Mouse (Mus musculus) lung, embryonic 14.5 days (tissue): ENCODE data around the gene Tfpt. TPM values are rescaled to one million over a fixed set of nuclear protein-coding genes. Genes with fewer than 3 reads are reported as not detected.

ENCODE experiments used
- ATAC-seq: fragments of 200-750 bp; cut with Nextera tagmentation; 2 replicates; pipeline ENCODE4 v1.8.0; 2017; ENCODE audit warnings: mild to moderate bottlenecking, moderate TSS enrichment, moderate library complexity; ENCODE audit not compliant: insufficient read depth
- DNase-seq: peaks from one replicate; pipeline ENCODE4 v3.0.0-alpha.2; 2015
- H3K27ac ChIP-seq: fragments of 300-500 bp; sonication (generic); 2 replicates; pipeline ENCODE4 v1.5.1; 2014; ENCODE audit warnings: low read depth, mild to moderate bottlenecking, moderate library complexity
- H3K27me3 ChIP-seq: fragments of 300-500 bp; sonication (generic); 2 replicates; pipeline ENCODE4 v1.6.1; 2014; ENCODE audit warnings: low read length, control low read depth; ENCODE audit not compliant: insufficient read depth
- H3K36me3 ChIP-seq: fragments of 300-500 bp; sonication (generic); 2 replicates; pipeline ENCODE4 v1.6.1; 2014; ENCODE audit warnings: control low read depth; ENCODE audit not compliant: insufficient read depth
- H3K4me1 ChIP-seq: fragments of 300-500 bp; sonication (generic); 2 replicates; pipeline ENCODE4 v1.6.1; 2014; ENCODE audit warnings: antibody characterized with exemption, control low read depth; ENCODE audit not compliant: insufficient read depth
- H3K4me2 ChIP-seq: fragments of 300-500 bp; sonication (generic); 2 replicates; pipeline ENCODE4 v1.6.1; 2014; ENCODE audit warnings: mild to moderate bottlenecking
- H3K4me3 ChIP-seq: fragments of 300-500 bp; sonication (generic); 2 replicates; pipeline ENCODE4 v1.5.1; 2014; ENCODE audit warnings: low read depth, low read length
- H3K9ac ChIP-seq: fragments of 300-500 bp; sonication (generic); 2 replicates; pipeline ENCODE4 v1.6.1; 2014
- H3K9me3 ChIP-seq: fragments of 300-500 bp; sonication (generic); 2 replicates; pipeline ENCODE4 v1.6.1; 2016; ENCODE audit warnings: low read depth, low read length, control low read depth
- CTCF ChIP-seq: IDR thresholded peaks from 2 replicates; pipeline ENCODE4 v1.5.1; 2016; ENCODE audit warnings: antibody characterized with exemption, low read depth
- WGBS: fragments of 180-500 bp; shearing (Covaris S2); extraction: QIAGEN DNeasy Blood & Tissue Kit; methylation state at CpG from one replicate; pipeline ENCODE4 v1.1.7; 2014; 5-methylcytosine and 5-hydroxymethylcytosine counted together
- polyA plus RNA-seq: library from polyadenylated mRNA; unstranded; fragments of >200 nt; fragmentation: Nextera tagmentation; extraction: Ambion mirVana; gene quantifications from 2 replicates; pipeline ENCODE4 v1.2.1, GENCODE M21; 2014

Tfpt gene
- polyA plus RNA-seq, 1 experiment from 2014 or later = 27.2 TPM

DNA sequence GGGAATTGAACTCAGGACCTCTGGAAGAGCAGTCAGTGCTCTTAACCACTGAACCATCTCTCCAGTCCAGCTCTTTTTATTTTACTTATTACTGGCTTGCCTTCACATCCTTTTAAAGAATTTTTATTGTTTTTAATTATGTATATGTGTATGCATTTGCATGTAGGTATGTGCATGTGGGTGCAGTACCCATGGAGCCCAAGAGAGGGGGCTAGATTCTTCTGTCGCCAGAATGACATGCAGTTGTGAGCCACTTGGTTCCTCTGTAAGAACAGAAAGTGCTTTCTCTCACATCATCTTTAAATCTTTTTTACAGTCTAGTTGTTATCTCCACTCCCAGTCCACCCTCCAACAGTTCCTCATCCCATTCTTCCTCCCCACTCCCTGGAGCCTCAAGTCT, 38.2 kb downstream of the Tfpt start:
- no peak overlapping the region for H3K9ac ChIP-seq
- H3K9me3 ChIP-seq = no peaks in the 10 kb centered on the region
- no peaks in the 10 kb centered on the region for H3K4me1 ChIP-seq
- peak; percentile 8; the same call in 1 of the 2 replicates for TF ChIP-seq CTCF
- DNase-seq = no peak
- 43% methylated on average over 1 of the region's 1 CpGs for WGBS
- H3K27me3 ChIP-seq = no peaks in the 10 kb centered on the region
- H3K36me3 ChIP-seq = no peaks in the 10 kb centered on the region
- H3K4me3 ChIP-seq = no peak overlapping the region
- no peak overlapping the region for H3K4me2 ChIP-seq
- no peak for ATAC-seq
- no peak overlapping the region for H3K27ac ChIP-seq

DNA sequence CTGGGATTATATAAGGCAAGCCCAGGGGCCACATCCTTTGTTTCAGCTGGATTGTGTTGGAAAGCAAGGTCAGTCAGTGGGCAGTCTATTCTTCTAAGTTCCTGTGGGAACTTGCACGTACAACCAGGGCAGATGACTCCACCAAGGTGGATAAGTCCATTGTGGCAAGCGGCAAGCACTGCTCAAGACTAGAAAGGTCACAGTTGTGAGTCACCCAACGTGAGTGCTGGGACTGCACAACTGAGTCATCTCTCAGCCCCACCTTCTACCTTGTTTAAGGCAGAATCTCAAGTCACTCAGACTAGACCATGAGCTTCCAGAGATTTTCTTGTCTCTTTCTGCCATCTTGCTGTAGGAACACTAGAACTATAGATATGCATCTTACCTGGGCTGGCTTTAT, 39.2 kb downstream of the Tfpt start:
- H3K9ac ChIP-seq = no peak overlapping the region
- ATAC-seq = no peak

DNA sequence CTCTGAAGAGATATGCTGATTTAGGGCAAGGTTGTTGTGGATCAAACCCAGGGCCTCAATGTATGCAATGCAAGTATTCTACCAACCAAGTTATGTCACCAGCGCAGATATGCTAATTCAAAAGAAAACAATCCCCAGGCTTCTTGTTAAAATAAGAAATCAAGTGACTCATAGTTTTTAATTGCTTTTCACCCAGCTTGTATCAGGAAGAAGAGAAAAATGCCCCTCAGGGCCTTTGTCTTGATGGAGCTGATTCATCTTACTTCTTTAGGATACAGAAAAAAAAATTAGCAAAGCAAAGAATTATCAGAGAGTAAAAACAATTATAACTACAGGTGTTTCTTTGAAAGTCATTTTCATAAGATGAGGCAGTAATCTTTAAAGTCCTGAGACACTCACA, 42.4 kb downstream of the Tfpt start:
- no peak overlapping the region for H3K9ac ChIP-seq
- H3K36me3 ChIP-seq = no peaks in the 10 kb centered on the region
- TF ChIP-seq CTCF = no peak
- 56% methylated on average over 1 of the region's 1 CpGs for WGBS
- DNase-seq (no peak), ATAC-seq (no peak)
- H3K27ac ChIP-seq = no peak overlapping the region
- no peaks in the 10 kb centered on the region for H3K27me3 ChIP-seq
- no peak overlapping the region for H3K4me3 ChIP-seq
- H3K9me3 ChIP-seq = no peaks in the 10 kb centered on the region
- H3K4me2 ChIP-seq = no peak overlapping the region
- no peaks in the 10 kb centered on the region for H3K4me1 ChIP-seq

More for the DNA sequence above, 39.2 kb downstream of the Tfpt start:
- Histone ChIP-seq H3K4me2 (no peak overlapping the region), H3K4me1 (no peaks in the 10 kb centered on the region), H3K27me3 (no peaks in the 10 kb centered on the region), H3K36me3 (no peaks in the 10 kb centered on the region), H3K4me3 (no peak overlapping the region), H3K9me3 (no peaks in the 10 kb centered on the region), H3K27ac (no peak overlapping the region)
- TF ChIP-seq CTCF = no peak
- DNase-seq = no peak
- 75% methylated on average over 3 of the region's 3 CpGs for WGBS

- Histone ChIP-seq H3K36me3 (no peaks in the 10 kb centered on the region), H3K4me2 (no peak overlapping the region), H3K9ac (no peak overlapping the region), H3K27me3 (no peaks in the 10 kb centered on the region), H3K27ac (no peak overlapping the region), H3K9me3 (no peaks in the 10 kb centered on the region), H3K4me1 (no peaks in the 10 kb centered on the region), H3K4me3 (no peak overlapping the region)
- ATAC-seq (no peak), DNase-seq (no peak)
- TF ChIP-seq CTCF = no peak
- WGBS = 6% methylated on average over 5 of the region's 5 CpGs
Measured at GRCm38 (mm10) chr7:3586255-3586654, 43.5 kb downstream of the Tfpt start.

DNA sequence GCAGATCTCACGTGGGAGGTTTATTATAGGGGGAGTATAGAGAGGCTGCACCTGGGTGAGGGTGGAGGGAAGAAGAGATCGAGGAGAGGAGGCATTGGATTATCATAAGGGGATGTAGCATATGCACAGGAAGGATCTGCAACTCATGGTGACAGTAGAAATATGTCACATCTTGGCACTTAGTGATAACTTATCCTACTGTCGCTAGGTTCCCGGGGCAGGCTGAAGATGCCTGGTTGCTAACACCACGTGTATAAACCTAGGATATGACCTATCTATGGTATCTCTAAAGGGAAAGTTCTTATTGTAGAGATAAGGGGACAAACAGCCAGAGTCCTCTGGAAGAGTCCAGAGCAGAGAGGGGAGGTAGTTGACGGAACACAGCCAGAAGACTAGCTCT, 44.0 kb downstream of the Tfpt start:
- no peaks in the 10 kb centered on the region for H3K27me3 ChIP-seq
- H3K4me2 ChIP-seq = no peak overlapping the region
- TF ChIP-seq CTCF = no peak
- H3K4me3 ChIP-seq = no peak overlapping the region
- DNase-seq = no peak
- 8% methylated on average over 6 of the region's 6 CpGs for WGBS
- H3K4me1 ChIP-seq = no peaks in the 10 kb centered on the region
- H3K27ac ChIP-seq = no peak overlapping the region
- no peak for ATAC-seq
- no peak overlapping the region for H3K9ac ChIP-seq
- H3K36me3 ChIP-seq = no peaks in the 10 kb centered on the region
- H3K9me3 ChIP-seq = no peaks in the 10 kb centered on the region

- Histone ChIP-seq H3K9me3 (no peaks in the 10 kb centered on the region), H3K27ac (no peak overlapping the region), H3K4me1 (no peaks in the 10 kb centered on the region), H3K4me2 (no peak overlapping the region), H3K27me3 (no peaks in the 10 kb centered on the region), H3K36me3 (no peaks in the 10 kb centered on the region), H3K9ac (no peak overlapping the region), H3K4me3 (no peak overlapping the region)
- ATAC-seq (no peak), DNase-seq (no peak)
- TF ChIP-seq CTCF = no peak
- 59% methylated on average over 2 of the region's 2 CpGs for WGBS
Measured at GRCm38 (mm10) chr7:3580029-3580428, 49.7 kb downstream of the Tfpt start.

DNA sequence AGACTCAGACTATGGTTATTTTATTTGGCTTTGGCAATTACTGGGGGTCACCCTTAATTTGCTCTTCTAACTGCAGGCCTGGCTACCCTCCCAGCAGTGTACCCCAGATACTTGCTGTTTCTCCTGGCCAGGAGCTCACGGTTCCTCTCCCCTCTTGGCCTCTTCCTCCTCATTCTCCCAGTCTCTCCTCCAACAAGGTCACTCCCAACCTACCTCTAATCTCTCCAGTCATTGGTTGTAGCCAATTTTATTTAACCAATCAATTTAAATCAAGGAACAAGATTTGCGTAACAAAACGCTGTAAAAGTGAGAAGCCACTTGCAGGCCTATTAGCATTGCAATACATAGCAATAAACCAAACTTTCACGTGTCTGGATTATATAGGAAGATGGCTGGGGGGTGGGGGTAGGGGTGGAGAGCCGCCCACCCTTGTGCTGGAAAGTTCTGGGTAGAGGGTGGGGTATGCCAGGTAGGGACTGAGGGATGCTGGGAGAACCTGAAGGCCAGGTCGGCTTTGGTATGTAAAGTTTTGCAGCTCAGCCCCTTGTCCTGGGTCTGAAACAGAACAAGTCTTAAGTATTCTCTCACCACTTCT, 50.7 kb downstream of the Tfpt start:
- DNase-seq = no peak
- no peak for TF ChIP-seq CTCF
- 67% methylated on average over 6 of the region's 6 CpGs for WGBS
- no peak for ATAC-seq
- H3K4me3 ChIP-seq = no peak overlapping the region
- H3K9me3 ChIP-seq = no peaks in the 10 kb centered on the region
- H3K4me2 ChIP-seq = no peak overlapping the region
- no peak overlapping the region for H3K27ac ChIP-seq
- no peak overlapping the region for H3K9ac ChIP-seq
- no peaks in the 10 kb centered on the region for H3K27me3 ChIP-seq
- no peaks in the 10 kb centered on the region for H3K4me1 ChIP-seq
- H3K36me3 ChIP-seq = no peaks in the 10 kb centered on the region

GRCm38 (mm10) chr7:3578196-3578595, 51.5 kb downstream of the Tfpt start:
- Histone ChIP-seq H3K4me3 (no peak overlapping the region), H3K4me2 (no peak overlapping the region), H3K9ac (no peak overlapping the region), H3K27ac (no peak overlapping the region), H3K36me3 (no peaks in the 10 kb centered on the region), H3K4me1 (no peaks in the 10 kb centered on the region), H3K9me3 (no peaks in the 10 kb centered on the region), H3K27me3 (no peaks in the 10 kb centered on the region)
- TF ChIP-seq CTCF = no peak
- no peak for DNase-seq
- ATAC-seq = no peak
- 73% methylated on average over 2 of the region's 2 CpGs for WGBS
